Mouse (Mus musculus) forelimb bud, embryonic 11.5 days (tissue): ENCODE measurements around the gene Nup35.
A peak's percentile ranks its signal among the peaks of the same experiment; 100 is the strongest.

ENCODE experiments used
- DNase-seq: peaks from one replicate; pipeline ENCODE4 v3.0.0-alpha.2; 2012; ENCODE audit warnings: low read depth, low spot score

The Nup35 gene

DNA sequence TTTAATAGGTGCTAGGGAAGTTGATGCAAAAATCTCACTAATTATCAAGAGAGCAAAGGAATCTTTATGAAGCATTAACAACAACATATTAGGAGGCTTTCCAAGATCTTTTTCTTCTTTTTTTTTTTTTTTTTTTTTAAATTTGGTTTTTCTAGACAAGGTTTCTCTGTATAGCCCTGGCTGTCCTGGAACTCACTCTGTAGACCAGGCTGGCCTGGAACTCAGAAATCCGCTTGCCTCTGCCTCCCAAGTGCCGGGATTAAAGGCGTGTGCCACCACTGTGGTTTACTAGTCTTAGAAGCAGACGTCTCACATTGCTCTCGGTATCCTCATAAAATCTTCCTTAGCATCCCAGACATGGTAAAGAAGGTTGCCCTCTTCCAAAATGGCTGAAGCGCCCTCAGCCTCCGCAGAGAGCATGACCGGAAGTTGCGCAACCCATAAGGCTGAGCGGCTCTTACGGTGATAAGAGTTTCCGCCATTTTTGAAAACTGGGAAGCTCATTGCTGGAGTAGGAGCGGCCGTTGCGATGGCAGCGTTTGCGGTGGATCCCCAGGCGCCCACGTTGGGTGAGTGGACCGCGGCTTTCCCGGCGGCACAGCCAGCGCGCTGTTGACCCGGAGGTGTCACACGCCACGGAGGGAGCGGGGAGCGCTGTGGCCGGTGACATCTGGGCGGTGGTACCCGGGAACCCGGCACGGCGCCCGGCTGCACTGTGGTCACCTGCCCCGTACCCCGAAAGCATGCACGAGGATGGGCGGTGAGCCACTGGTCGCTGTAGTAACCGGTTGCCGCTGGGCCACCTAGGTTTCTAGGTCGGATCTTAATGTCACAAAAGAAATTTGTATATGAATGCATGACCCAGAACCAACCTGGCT, 21.6 kb downstream of the Nup35 start:
- peak; percentile 93 for DNase-seq

DNA sequence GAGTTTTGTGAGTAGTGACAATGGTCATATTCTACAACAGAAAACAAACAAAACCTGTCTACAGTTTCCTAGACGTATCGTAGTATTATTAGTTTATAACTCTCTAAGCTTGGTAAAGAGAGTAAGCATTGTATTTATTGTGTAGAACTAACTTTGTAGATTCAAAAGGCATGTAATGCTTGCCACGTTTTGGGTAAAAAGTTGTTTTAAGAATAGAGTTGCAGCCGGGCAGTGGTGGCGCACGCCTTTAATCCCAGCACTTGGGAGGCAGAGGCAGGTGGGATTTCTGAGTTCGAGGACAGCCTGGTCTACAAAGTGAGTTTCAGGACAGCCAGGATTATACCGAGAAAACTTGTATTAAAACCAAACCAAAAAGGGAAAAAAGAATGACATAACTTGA, 22.4 kb downstream of the Nup35 start:
- no peak for DNase-seq

DNA sequence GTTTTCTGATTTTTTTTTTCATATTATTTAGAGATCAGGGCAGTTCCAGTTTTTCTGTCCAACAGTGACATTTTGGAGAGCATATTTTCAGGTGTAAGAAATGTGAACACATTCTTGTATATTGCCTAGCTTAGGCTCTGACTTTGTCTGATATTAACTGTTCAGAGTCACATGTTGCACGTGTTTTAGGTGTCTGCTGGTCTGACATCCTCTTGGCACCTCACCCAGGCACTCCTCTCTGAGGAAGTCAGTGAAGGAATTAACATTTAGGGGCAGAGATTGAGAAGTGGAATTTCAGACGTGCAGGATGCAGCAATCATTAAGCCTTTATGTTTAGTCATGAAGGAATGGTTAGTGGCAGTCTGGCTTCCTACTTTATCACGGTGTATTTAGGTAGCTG, 22.8 kb downstream of the Nup35 start:
- no peak for DNase-seq

DNA sequence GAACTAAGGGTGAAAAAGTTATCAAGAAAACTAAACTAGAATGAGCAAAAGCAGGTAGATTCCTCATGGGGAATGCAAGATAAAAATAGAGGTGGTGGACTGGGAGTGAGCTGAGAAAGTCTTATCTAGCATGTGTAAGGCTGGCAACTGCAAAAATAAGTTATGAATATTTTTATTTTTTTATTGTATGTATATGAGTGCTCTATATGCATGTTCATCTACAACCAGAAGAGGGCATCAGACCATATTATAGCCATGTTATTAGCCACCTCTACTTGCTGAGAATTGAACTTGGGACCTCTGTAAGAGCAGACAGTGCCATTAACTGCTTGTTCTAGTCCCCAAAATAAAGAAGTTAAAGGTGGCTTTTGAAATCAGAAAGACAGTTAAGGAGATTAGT, 44.4 kb downstream of the Nup35 start:
- DNase-seq = no peak

DNA sequence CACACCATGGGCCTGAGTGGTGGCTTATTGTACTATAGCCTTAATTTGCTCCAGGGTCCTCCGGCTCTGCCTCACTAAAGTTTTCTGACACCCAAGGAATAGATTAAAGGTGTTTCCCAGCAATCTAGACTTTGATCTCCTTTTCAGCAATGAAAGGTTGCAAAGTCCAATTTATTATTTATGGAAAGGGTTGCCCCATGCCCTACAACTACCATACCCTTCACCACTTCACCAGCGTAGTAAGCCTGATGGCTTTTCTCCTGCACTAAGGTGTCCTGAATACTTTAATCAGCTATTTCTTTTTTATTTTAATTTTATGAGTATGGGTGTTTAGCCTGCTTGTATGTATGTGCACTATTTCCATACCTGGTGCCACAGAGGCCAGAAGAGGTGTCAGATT, 45.6 kb downstream of the Nup35 start:
- DNase-seq = no peak

DNA sequence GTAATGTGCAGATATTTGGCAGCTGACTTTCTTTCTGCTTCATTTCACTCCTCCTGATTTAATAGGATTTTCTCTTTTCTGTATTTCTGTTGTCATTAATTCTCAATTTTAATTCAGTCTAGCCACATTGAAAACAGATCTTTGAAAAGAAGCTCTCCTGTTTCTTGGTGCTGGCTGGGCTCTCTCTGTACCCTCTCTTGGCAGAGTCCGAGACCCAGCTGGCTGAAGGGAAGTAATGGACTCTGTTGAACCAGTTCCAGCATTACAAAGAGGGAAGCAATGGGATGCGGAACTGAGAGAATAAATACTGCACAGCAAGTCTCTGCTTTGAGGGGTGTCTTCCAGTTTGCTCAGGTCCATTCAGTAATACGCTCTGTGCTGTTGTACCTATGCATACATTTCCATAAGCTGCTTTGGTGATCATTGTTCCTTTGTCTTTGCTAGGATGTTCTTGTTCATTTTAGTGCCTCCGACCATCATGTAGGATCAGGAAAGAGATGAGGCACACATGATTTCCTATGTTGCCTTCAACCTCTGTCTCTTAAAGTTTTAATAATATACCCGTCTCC, 50.4 kb downstream of the Nup35 start:
- DNase-seq = no peak

DNA sequence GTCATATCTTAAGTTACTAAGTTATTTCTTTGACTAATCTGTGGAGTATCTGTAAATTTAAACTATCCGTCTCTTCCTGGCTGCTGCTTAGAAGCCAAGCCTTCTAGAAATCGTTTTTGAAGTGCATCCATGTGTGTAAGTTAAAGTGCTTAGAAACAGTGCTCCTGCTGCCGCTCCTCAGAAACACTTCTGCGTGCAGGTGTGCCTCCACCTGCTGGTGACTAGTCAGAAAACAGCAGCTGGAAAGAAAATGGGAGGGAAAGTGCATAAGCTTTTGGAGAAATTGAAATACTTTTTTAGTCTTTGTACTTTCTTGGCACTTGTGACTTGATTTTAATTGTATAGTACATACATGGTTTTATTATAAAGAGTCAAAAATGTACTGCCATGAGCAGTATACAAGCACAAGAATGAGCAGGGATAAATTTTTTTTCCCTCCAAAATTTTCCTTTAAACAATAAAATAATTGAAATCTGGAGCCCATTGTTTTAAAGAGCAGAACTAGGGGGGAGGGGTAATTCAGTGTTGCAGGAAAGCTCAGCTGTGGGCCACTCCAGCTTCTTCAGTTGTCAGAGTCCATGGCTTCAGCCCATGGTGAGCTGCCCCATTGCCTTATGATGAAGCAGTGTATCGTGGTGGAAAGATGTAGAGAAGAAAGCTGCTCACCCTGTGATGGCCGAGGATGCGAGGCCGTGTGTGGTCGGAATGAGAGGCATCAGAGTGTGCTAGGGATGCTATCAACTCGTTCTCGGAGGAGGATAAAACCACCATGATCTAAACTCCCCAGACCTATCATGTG, 53.0 kb downstream of the Nup35 start:
- DNase-seq = peak; percentile 16

DNA sequence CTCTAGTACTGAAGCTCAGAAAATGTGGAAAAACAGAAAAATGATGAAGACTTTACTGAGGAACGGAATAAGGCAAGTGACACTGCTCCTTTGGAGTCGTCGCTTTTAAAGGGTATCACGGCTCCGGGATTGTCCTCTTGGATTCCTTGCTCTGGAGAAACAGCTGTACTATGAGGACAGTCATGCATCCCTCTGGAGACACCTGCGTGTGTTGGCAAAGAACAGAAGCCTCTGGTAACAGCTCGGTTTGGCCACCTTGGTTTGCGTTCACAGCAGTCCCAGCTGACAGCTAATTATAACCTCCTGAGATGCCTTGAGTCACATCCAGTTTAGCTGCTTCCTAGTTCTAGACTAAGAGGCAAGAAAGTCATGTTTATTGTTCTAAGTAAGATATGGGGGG, 61.8 kb downstream of the Nup35 start:
- DNase-seq = no peak

DNA sequence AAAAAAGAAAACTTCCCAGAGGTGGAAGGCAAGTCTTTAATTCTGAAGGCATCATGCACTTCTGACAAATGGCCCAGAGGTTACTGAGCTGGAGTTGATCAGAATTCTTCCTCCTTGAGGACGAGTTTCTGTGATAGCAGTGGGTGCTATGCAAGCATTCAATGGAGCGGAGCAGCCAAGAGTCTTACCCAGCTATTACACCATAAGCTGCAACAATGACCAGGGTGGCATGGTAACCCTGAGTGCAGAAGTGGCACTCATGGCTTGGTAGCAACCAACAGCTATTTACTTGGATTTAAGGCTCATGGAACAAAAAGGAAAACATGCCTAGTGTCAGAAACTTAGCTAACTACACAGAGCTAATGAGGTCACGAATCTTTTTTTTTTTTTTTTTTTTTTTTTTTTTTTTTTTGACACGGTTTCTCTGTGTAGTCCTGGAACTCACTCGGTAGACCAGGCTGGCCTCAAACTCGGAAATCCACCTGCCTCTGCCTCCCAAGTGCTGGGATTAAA, 66.7 kb downstream of the Nup35 start:
- DNase-seq = no peak

DNA sequence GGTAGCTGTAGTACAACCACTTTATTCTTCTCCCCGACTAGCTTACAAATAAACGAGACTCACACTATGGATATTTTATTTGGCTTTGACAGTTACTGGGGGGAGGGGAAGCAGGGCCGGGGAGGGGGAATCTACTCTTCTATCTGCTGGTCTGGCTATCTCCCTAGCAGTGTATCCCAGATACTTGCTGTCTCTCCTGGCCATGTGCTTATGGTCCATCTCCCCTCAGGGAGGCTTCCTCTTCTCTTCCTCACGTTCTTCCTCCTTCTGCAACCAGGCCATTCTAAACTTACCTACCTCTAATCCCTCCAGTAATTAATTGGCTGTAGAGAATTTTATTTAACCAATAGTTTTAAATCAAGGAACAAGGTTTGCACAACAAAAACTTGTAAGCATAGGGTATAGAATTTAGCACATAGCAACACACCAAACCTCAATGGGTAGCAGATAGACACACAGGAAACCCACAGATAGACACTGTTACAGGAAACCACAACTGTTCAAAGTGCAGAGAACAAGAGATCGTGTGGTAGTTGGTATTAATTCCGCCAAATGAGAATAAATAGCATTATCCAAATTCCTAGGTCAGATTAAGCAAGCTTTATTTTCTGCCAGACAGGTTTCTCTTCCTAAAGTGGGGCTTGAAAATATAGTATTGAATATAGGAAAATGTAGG, 67.5 kb downstream of the Nup35 start:
- DNase-seq = no peak

DNA sequence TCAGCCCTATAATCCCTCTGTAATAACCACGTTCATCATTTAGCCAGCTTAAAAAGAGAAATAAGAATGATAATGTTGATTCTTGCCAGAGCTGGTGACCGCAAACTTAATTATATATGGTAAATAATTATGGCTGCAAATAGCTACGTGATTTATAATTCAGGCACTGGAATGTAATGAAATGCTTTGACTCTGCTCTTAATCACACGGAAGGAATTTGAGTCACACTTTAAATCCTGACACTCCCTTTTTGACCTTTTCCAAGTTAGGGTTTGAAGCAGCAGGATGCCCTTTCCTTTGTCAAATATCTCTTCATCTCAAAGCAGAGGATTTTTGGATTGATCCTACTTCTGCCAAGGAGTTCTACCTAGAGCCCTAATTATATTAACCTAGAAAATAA, 71.2 kb downstream of the Nup35 start:
- no peak for DNase-seq

DNA sequence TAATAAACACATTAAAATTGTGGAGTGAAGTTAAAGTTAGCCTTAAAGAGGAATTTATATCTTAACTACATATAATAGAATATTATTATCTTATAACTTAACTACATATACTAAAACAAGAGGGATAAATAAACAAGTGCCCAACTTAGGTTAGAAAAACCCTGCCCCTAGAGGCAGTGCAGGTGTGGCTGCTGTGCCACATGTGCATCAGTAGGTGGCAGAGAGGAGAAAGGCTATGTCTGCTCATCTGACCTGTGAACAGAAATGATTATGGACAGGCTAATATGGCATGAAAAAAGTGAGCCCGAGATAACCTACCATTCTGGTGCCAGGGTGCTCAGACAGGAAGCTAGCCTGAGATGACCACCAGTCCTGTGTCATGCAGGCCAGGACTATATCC, 90.4 kb downstream of the Nup35 start:
- no peak for DNase-seq
